Mouse (Mus musculus): ENCODE results near the gene Kcna5. TPM values are rescaled to one million over a fixed set of nuclear protein-coding genes. Genes with fewer than 3 reads are reported as not detected.

Kcna5 gene
- polyA plus RNA-seq, 1 experiment from 2014 or later: 1.6 TPM

- Histone ChIP-seq H3K27me3 (ENCODE audit: control insufficient read depth, insufficient read depth, low read length) (no peaks in the 10 kb centered on the region), H3K9me3 (ENCODE audit: control insufficient read depth, low read length) (no peaks in the 10 kb centered on the region), H3K4me1 (ENCODE audit: control insufficient read depth, insufficient read depth, low read length) (no peaks in the 10 kb centered on the region), H3K4me2 (ENCODE audit: low read depth, severe bottlenecking) (no peak overlapping the region), H3K4me3 (ENCODE audit: low read depth, low read length) (no peak overlapping the region), H3K36me3 (ENCODE audit: control insufficient read depth, insufficient read depth, low read length) (no peaks in the 10 kb centered on the region), H3K9ac (ENCODE audit: low read length) (no peak overlapping the region), H3K27ac (replicated peaks; ENCODE audit: low read depth, low read length) (no peak overlapping the region)
- no peak for ATAC-seq (ENCODE audit: insufficient number of reproducible peaks, low FRiP score, low TSS enrichment, low read depth)
- 75% methylated on average over 7 of the region's 7 CpGs for WGBS
- DNase-seq (ENCODE audit: low spot score): no peak
Measured at GRCm38 (mm10) chr6:126569809-126570208, 34.6 kb upstream of the Kcna5 start.

- ATAC-seq (ENCODE audit: insufficient number of reproducible peaks, low FRiP score, low TSS enrichment, low read depth): no peak
- Histone ChIP-seq H3K4me2 (ENCODE audit: low read depth, severe bottlenecking) (no peak overlapping the region), H3K4me3 (ENCODE audit: low read depth, low read length) (no peak overlapping the region), H3K27ac (replicated peaks; ENCODE audit: low read depth, low read length) (no peak overlapping the region), H3K27me3 (ENCODE audit: control insufficient read depth, insufficient read depth, low read length) (no peaks in the 10 kb centered on the region), H3K9me3 (ENCODE audit: control insufficient read depth, low read length) (no peaks in the 10 kb centered on the region), H3K9ac (ENCODE audit: low read length) (no peak overlapping the region), H3K4me1 (ENCODE audit: control insufficient read depth, insufficient read depth, low read length) (no peaks in the 10 kb centered on the region), H3K36me3 (ENCODE audit: control insufficient read depth, insufficient read depth, low read length) (no peaks in the 10 kb centered on the region)
- DNase-seq (ENCODE audit: low spot score): no peak
- 84% methylated on average over 14 of the region's 14 CpGs for WGBS
Measured at GRCm38 (mm10) chr6:126568046-126568830, 33.0 kb upstream of the Kcna5 start.

GRCm38 (mm10) chr6:126567326-126567725 is 32.1 kb upstream of the Kcna5 start:
- Histone ChIP-seq H3K27ac (replicated peaks; ENCODE audit: low read depth, low read length) (no peak overlapping the region), H3K27me3 (ENCODE audit: control insufficient read depth, insufficient read depth, low read length) (no peaks in the 10 kb centered on the region), H3K9me3 (ENCODE audit: control insufficient read depth, low read length) (no peaks in the 10 kb centered on the region), H3K4me2 (ENCODE audit: low read depth, severe bottlenecking) (no peak overlapping the region), H3K4me1 (ENCODE audit: control insufficient read depth, insufficient read depth, low read length) (no peaks in the 10 kb centered on the region), H3K36me3 (ENCODE audit: control insufficient read depth, insufficient read depth, low read length) (no peaks in the 10 kb centered on the region), H3K9ac (ENCODE audit: low read length) (no peak overlapping the region), H3K4me3 (ENCODE audit: low read depth, low read length) (no peak overlapping the region)
- ATAC-seq (ENCODE audit: insufficient number of reproducible peaks, low FRiP score, low TSS enrichment, low read depth) (no peak), DNase-seq (ENCODE audit: low spot score) (no peak)
- WGBS: 91% methylated on average over 9 of the region's 9 CpGs

GRCm38 (mm10) chr6:126564376-126564775 is 29.2 kb upstream of the Kcna5 start:
- Histone ChIP-seq H3K27me3 (ENCODE audit: control insufficient read depth, insufficient read depth, low read length) (no peaks in the 10 kb centered on the region), H3K4me3 (ENCODE audit: low read depth, low read length) (no peak overlapping the region), H3K4me2 (ENCODE audit: low read depth, severe bottlenecking) (no peak overlapping the region), H3K36me3 (ENCODE audit: control insufficient read depth, insufficient read depth, low read length) (no peaks in the 10 kb centered on the region), H3K9me3 (ENCODE audit: control insufficient read depth, low read length) (no peaks in the 10 kb centered on the region), H3K27ac (replicated peaks; ENCODE audit: low read depth, low read length) (no peak overlapping the region), H3K4me1 (ENCODE audit: control insufficient read depth, insufficient read depth, low read length) (no peaks in the 10 kb centered on the region), H3K9ac (ENCODE audit: low read length) (no peak overlapping the region)
- no peak for DNase-seq (ENCODE audit: low spot score)
- no peak for ATAC-seq (ENCODE audit: insufficient number of reproducible peaks, low FRiP score, low TSS enrichment, low read depth)
- WGBS: 68% methylated on average over 6 of the region's 6 CpGs

- H3K27ac ChIP-seq (replicated peaks; ENCODE audit: low read depth, low read length): no peak overlapping the region
- no peak overlapping the region for H3K4me2 ChIP-seq (ENCODE audit: low read depth, severe bottlenecking)
- no peaks in the 10 kb centered on the region for H3K27me3 ChIP-seq (ENCODE audit: control insufficient read depth, insufficient read depth, low read length)
- no peak overlapping the region for H3K9ac ChIP-seq (ENCODE audit: low read length)
- H3K4me1 ChIP-seq (ENCODE audit: control insufficient read depth, insufficient read depth, low read length): no peaks in the 10 kb centered on the region
- H3K4me3 ChIP-seq (ENCODE audit: low read depth, low read length): no peak overlapping the region
- H3K36me3 ChIP-seq (ENCODE audit: control insufficient read depth, insufficient read depth, low read length): no peaks in the 10 kb centered on the region
- 0 out of 2 replicates have a peak, but pooled peaks have one; percentile 47 for ATAC-seq (ENCODE audit: insufficient number of reproducible peaks, low FRiP score, low TSS enrichment, low read depth)
- no peaks in the 10 kb centered on the region for H3K9me3 ChIP-seq (ENCODE audit: control insufficient read depth, low read length)
- peak; percentile 94 for DNase-seq (ENCODE audit: low spot score)
- 14% methylated on average over 7 of the region's 7 CpGs for WGBS
Measured at GRCm38 (mm10) chr6:126563898-126564297, 28.7 kb upstream of the Kcna5 start.

GRCm38 (mm10) chr6:126561702-126562101 is 26.5 kb upstream of the Kcna5 start:
- 29% methylated on average over 4 of the region's 4 CpGs for WGBS
- Histone ChIP-seq H3K4me3 (ENCODE audit: low read depth, low read length) (no peak overlapping the region), H3K9me3 (ENCODE audit: control insufficient read depth, low read length) (no peaks in the 10 kb centered on the region), H3K4me1 (ENCODE audit: control insufficient read depth, insufficient read depth, low read length) (no peaks in the 10 kb centered on the region), H3K4me2 (ENCODE audit: low read depth, severe bottlenecking) (no peak overlapping the region), H3K27ac (replicated peaks; ENCODE audit: low read depth, low read length) (no peak overlapping the region), H3K36me3 (ENCODE audit: control insufficient read depth, insufficient read depth, low read length) (no peaks in the 10 kb centered on the region), H3K9ac (ENCODE audit: low read length) (no peak overlapping the region), H3K27me3 (ENCODE audit: control insufficient read depth, insufficient read depth, low read length) (no peaks in the 10 kb centered on the region)
- ATAC-seq (ENCODE audit: insufficient number of reproducible peaks, low FRiP score, low TSS enrichment, low read depth) (no peak), DNase-seq (ENCODE audit: low spot score) (peak; percentile 40)

GRCm38 (mm10) chr6:126560696-126561095 is 25.5 kb upstream of the Kcna5 start:
- Histone ChIP-seq H3K4me2 (ENCODE audit: low read depth, severe bottlenecking) (no peak overlapping the region), H3K9me3 (ENCODE audit: control insufficient read depth, low read length) (no peaks in the 10 kb centered on the region), H3K36me3 (ENCODE audit: control insufficient read depth, insufficient read depth, low read length) (no peaks in the 10 kb centered on the region), H3K4me3 (ENCODE audit: low read depth, low read length) (no peak overlapping the region), H3K9ac (ENCODE audit: low read length) (no peak overlapping the region), H3K4me1 (ENCODE audit: control insufficient read depth, insufficient read depth, low read length) (no peaks in the 10 kb centered on the region), H3K27ac (replicated peaks; ENCODE audit: low read depth, low read length) (no peak overlapping the region), H3K27me3 (ENCODE audit: control insufficient read depth, insufficient read depth, low read length) (no peaks in the 10 kb centered on the region)
- ATAC-seq (ENCODE audit: insufficient number of reproducible peaks, low FRiP score, low TSS enrichment, low read depth): no peak
- 97% methylated on average over 1 of the region's 1 CpGs for WGBS
- no peak for DNase-seq (ENCODE audit: low spot score)

- Histone ChIP-seq H3K4me3 (ENCODE audit: low read depth, low read length) (no peak overlapping the region), H3K4me2 (ENCODE audit: low read depth, severe bottlenecking) (no peak overlapping the region), H3K9ac (ENCODE audit: low read length) (no peak overlapping the region), H3K36me3 (ENCODE audit: control insufficient read depth, insufficient read depth, low read length) (no peaks in the 10 kb centered on the region), H3K27ac (replicated peaks; ENCODE audit: low read depth, low read length) (no peak overlapping the region), H3K9me3 (ENCODE audit: control insufficient read depth, low read length) (no peaks in the 10 kb centered on the region), H3K27me3 (ENCODE audit: control insufficient read depth, insufficient read depth, low read length) (no peaks in the 10 kb centered on the region), H3K4me1 (ENCODE audit: control insufficient read depth, insufficient read depth, low read length) (no peaks in the 10 kb centered on the region)
- no peak for DNase-seq (ENCODE audit: low spot score)
- 34% methylated on average over 8 of the region's 8 CpGs for WGBS
- no peak for ATAC-seq (ENCODE audit: insufficient number of reproducible peaks, low FRiP score, low TSS enrichment, low read depth)
Measured at GRCm38 (mm10) chr6:126560036-126560435, 24.8 kb upstream of the Kcna5 start.

GRCm38 (mm10) chr6:126558276-126558675 is 23.1 kb upstream of the Kcna5 start:
- Histone ChIP-seq H3K9ac (ENCODE audit: low read length) (no peak overlapping the region), H3K36me3 (ENCODE audit: control insufficient read depth, insufficient read depth, low read length) (no peaks in the 10 kb centered on the region), H3K9me3 (ENCODE audit: control insufficient read depth, low read length) (no peaks in the 10 kb centered on the region), H3K4me2 (ENCODE audit: low read depth, severe bottlenecking) (no peak overlapping the region), H3K27ac (replicated peaks; ENCODE audit: low read depth, low read length) (no peak overlapping the region), H3K27me3 (ENCODE audit: control insufficient read depth, insufficient read depth, low read length) (no peaks in the 10 kb centered on the region), H3K4me3 (ENCODE audit: low read depth, low read length) (no peak overlapping the region), H3K4me1 (ENCODE audit: control insufficient read depth, insufficient read depth, low read length) (no peaks in the 10 kb centered on the region)
- DNase-seq (ENCODE audit: low spot score) (no peak), ATAC-seq (ENCODE audit: insufficient number of reproducible peaks, low FRiP score, low TSS enrichment, low read depth) (no peak)
- WGBS: 85% methylated on average over 3 of the region's 3 CpGs

Data from limb, embryonic 11.5 days (tissue).